Mouse (Mus musculus): ENCODE data around the gene H2afb1. TPM values are rescaled to one million over a fixed set of nuclear protein-coding genes. Genes with fewer than 3 reads are reported as not detected.
"Not testable (repeated sequence)": the region's sequence is repeated elsewhere in the genome, so short reads cannot be mapped to it uniquely, and the experiment has no call there.

H2afb1 gene
- not detected in 2 replicates for polyA plus RNA-seq (2012; rRNA removed)
- polyA plus RNA-seq (2014; fragmentation: Nextera tagmentation; extraction: Ambion mirVana): not detected in 2 replicates

DNA sequence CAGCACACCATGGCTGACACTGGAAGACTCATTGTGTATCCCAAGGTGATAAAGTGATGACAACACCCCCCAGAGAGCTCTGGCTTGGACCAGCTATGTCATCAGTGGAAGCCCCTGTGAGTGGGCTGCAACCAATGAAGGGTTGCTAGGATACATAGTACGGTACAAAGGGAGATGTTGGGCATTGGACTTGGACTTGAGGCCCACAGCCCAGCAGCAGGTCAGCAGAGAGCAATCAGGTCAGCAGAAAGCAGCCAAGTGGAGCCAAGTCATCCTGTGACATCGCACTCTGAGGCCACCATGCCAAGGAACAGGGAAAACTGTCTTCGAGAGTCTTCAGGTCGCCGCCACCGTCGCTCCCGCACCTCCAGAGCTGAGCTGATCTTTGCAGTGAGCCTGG is at the start of gene H2afb1:
TSS of gene H2afb1 (plus strand) at position 301 of the 400 bp plus-strand sequence.
- WGBS (ENCODE audit: insufficient replicate concordance): 65% methylated on average over 2 of the region's 8 CpGs
- not testable (repeated sequence) for H3K9me3 ChIP-seq (ENCODE audit: control insufficient read depth, low read length); H3K27ac ChIP-seq; H3K36me3 ChIP-seq (replicated peaks; ENCODE audit: control insufficient read depth, insufficient read depth, low read depth); DNase-seq (ENCODE audit: low read depth in 3 of 3, low spot score in 3 of 3); H3K9ac ChIP-seq (replicated peaks); H3K4me1 ChIP-seq (replicated peaks; ENCODE audit: control insufficient read depth in 2 of 2, insufficient read depth in 2 of 2, low read length in 1 of 2); H3K27me3 ChIP-seq (ENCODE audit: control insufficient read depth, insufficient read depth, low read length); ATAC-seq (ENCODE audit: insufficient read depth); H3K4me3 ChIP-seq (ENCODE audit: insufficient read depth in 1 of 2, low read depth in 2 of 2, low read length in 2 of 2); H3K4me2 ChIP-seq (ENCODE audit: low read depth)

DNA sequence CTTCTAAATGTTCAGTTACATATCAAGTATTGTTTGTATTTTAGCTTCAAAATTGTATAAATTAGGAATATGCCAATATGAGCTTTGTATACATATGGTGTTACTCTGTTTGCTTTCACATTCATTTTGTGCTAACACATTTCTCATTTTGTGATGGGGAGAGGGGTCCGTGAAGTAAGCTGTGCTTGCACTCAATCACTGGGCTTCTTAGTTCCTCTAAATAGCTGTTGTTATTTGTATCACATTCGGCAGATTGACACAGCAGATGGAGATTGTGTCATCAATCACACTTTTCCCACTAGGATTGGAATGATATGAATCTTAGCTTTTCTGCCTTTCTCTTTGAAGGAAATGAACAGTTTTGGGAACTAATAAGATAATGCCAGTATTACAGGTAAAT is 21.5 kb downstream of the H2afb1 start:
- H3K27me3 ChIP-seq (ENCODE audit: control insufficient read depth, insufficient read depth, low read length): no peaks in the 10 kb centered on the region
- no peak for DNase-seq (ENCODE audit: low read depth in 3 of 3, low spot score in 3 of 3)
- H3K4me2 ChIP-seq (ENCODE audit: low read depth): no peak overlapping the region
- H3K27ac ChIP-seq: no peak overlapping the region
- ATAC-seq (ENCODE audit: insufficient read depth): no peak
- TF ChIP-seq CTCF (IDR thresholded peaks at IDR 0.05; ENCODE audit: low read depth): no peak
- TF ChIP-seq EP300 (IDR thresholded peaks at IDR 0.05; ENCODE audit: low read depth): no peak
- 62% methylated on average over 2 of the region's 2 CpGs for WGBS (ENCODE audit: insufficient replicate concordance)
- H3K36me3 ChIP-seq (replicated peaks; ENCODE audit: control insufficient read depth, insufficient read depth, low read depth): no peaks in the 10 kb centered on the region
- H3K4me3 ChIP-seq (ENCODE audit: insufficient read depth in 1 of 2, low read depth in 2 of 2, low read length in 2 of 2): no peak overlapping the region
- no peak overlapping the region for H3K9ac ChIP-seq (replicated peaks)
- no peaks in the 10 kb centered on the region for H3K4me1 ChIP-seq (replicated peaks; ENCODE audit: control insufficient read depth in 2 of 2, insufficient read depth in 2 of 2, low read length in 1 of 2)
- no peaks in the 10 kb centered on the region for H3K9me3 ChIP-seq (ENCODE audit: control insufficient read depth, low read length)

Data from liver, embryonic 14.5 days (tissue).